Mouse (Mus musculus) spleen, postnatal 14 days (tissue): ENCODE measurements around the gene Hmox2.
A peak's percentile ranks its signal among the peaks of the same experiment; 100 is the strongest.

Experiments
- DNase-seq, 2 experiments: peaks; one replicate each; pipeline ENCODE4 v3.0.0; 2021 to 2022; ENCODE audit warnings: low spot score in 2 of 2

Hmox2 gene

GRCm38 (mm10) chr16:4781524-4782196, 55.5 kb downstream of the Hmox2 start:
- no peak for DNase-seq

GRCm38 (mm10) chr16:4782515-4782914, 56.4 kb downstream of the Hmox2 start:
- no peak for DNase-seq

- DNase-seq, result no peak
Observed at GRCm38 (mm10) chr16:4785706-4786105, 59.5 kb downstream of the Hmox2 start.

DNA sequence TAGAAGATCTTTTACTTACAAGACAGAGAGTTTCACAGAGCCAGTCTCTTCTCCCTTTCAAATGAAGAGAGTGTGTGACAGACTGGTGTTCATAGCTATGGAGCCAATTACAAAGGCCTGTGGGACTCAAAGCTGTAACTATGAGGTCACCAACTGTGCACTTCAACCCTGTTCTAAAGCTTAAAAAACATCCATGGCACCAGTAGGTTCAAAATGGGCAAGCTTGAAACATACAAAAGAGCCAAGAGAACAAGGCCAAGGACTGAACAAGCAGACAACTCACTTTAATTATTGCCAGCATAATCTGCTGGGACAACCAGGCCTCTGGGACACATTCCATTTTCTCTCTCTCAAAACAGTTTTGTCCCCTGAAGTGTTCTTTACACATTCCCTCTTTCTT, 62.0 kb downstream of the Hmox2 start:
- DNase-seq, result no peak

GRCm38 (mm10) chr16:4789311-4789768, 63.2 kb downstream of the Hmox2 start:
- DNase-seq, result peak in 1 of 2 experiments; percentile 8

GRCm38 (mm10) chr16:4789810-4790559, 63.8 kb downstream of the Hmox2 start, which contains the start of gene Cdip1:
Gene Cdip1, minus strand, starts transcription at chr16:4790292.
- peak; percentile 80 to 83 for DNase-seq

DNA sequence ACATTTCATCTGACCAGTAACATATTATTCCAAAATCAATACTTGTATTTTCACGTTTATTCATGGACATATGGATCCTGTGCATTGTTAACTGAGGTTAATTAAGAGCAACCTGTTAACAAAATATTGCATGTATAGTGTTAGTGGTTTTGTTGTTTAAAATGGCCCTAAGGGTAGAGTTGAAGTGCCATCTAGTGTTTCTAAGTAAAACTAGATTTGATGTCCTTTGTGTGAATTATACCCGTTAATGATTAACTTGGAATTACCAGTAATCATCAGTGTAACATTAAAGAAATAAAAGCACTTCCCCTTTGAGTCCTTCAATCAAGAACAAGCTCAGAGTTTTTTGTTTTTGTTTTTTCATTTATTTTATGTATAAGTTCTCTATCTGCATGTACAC, 65.2 kb downstream of the Hmox2 start:
- DNase-seq, result no peak

DNA sequence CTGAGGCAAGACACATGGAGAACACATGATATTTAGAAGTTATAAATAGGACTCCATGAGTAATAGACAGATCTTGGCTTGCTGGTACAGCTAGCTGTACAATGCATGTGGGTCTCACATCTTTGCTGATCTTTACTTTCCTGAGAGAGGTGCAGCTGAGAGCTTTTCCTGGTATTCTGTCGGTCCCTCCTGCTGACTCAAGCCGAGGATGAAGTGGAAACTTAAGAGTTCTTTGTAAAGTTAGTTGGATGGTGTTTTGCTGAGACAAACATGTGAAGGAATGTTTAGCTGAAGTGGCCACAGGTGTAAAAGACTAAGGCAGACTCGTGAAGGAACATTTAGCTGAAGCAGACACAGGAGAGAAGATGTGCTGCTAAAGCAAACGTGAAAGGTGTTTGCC, 70.5 kb downstream of the Hmox2 start:
- no peak for DNase-seq
